Mouse (Mus musculus) kidney, embryonic 14.5 days (tissue): ENCODE data around the gene Tat. TPM values are rescaled to one million over a fixed set of nuclear protein-coding genes. Genes with fewer than 3 reads are reported as not detected.

Experiments
- ATAC-seq: fragments of 200-750 bp; cut with Nextera tagmentation; 2 replicates; pipeline ENCODE4 v1.8.0; 2017; ENCODE audit warnings: moderate number of reproducible peaks, mild to moderate bottlenecking, moderate TSS enrichment, moderate library complexity; ENCODE audit not compliant: low FRiP score, low TSS enrichment
- H3K27ac ChIP-seq: fragments of 300-500 bp; sonication (generic); 2 replicates; pipeline ENCODE4 v1.5.1; 2014; ENCODE audit warnings: low read depth, mild to moderate bottlenecking, low read length, moderate library complexity, mixed read lengths
- H3K27me3 ChIP-seq: fragments of 300-500 bp; sonication (generic); 2 replicates; pipeline ENCODE4 v1.6.1; 2014; ENCODE audit warnings: mild to moderate bottlenecking, low read length; ENCODE audit not compliant: control insufficient read depth, insufficient read depth
- H3K36me3 ChIP-seq: fragments of 300-500 bp; sonication (generic); 2 replicates; pipeline ENCODE4 v1.6.1; 2014; ENCODE audit warnings: low read length, mixed read lengths; ENCODE audit not compliant: control insufficient read depth, insufficient read depth
- H3K4me1 ChIP-seq: fragments of 300-500 bp; sonication (generic); 2 replicates; pipeline ENCODE4 v1.6.1; 2014; ENCODE audit warnings: low read length, mixed read lengths; ENCODE audit not compliant: control insufficient read depth, insufficient read depth
- H3K4me2 ChIP-seq: fragments of 300-500 bp; sonication (generic); replicated peaks from 2 replicates; pipeline ENCODE4 v1.6.1; 2014; ENCODE audit warnings: low read depth, mild to moderate bottlenecking, low read length
- H3K4me3 ChIP-seq: fragments of 300-500 bp; sonication (generic); 2 replicates; pipeline ENCODE4 v1.5.1; 2014; ENCODE audit warnings: mild to moderate bottlenecking, low read length
- H3K9ac ChIP-seq: fragments of 300-500 bp; sonication (generic); 2 replicates; pipeline ENCODE4 v1.6.1; 2014; ENCODE audit warnings: low read depth, mild to moderate bottlenecking, low read length, moderate library complexity
- H3K9me3 ChIP-seq: fragments of 300-500 bp; sonication (generic); 2 replicates; pipeline ENCODE4 v1.6.1; 2016; ENCODE audit warnings: low read length; ENCODE audit not compliant: control insufficient read depth
- WGBS: fragments of 180-500 bp; shearing (Covaris S2); extraction: QIAGEN DNeasy Blood & Tissue Kit; methylation state at CpG from one replicate; pipeline ENCODE4 v1.1.7; 2014; 5-methylcytosine and 5-hydroxymethylcytosine counted together
- polyA plus RNA-seq: library from polyadenylated mRNA; unstranded; fragments of >200 nt; fragmentation: Nextera tagmentation; extraction: Ambion mirVana; gene quantifications from 2 replicates; pipeline ENCODE4 v1.2.1, GENCODE M21; 2014

Tat gene
- polyA plus RNA-seq, 1 experiment from 2014 or later = not detected

GRCm38 (mm10) chr8:110040509-110040908, 50.3 kb downstream of the Tat start:
- ATAC-seq = no peak
- H3K9ac ChIP-seq = no peak overlapping the region
- H3K27me3 ChIP-seq = no peaks in the 10 kb centered on the region
- H3K36me3 ChIP-seq = no peaks in the 10 kb centered on the region
- H3K9me3 ChIP-seq = no peaks in the 10 kb centered on the region
- no peak overlapping the region for H3K27ac ChIP-seq
- H3K4me3 ChIP-seq = no peak overlapping the region
- no peak overlapping the region for H3K4me2 ChIP-seq
- no peaks in the 10 kb centered on the region for H3K4me1 ChIP-seq
- 76% methylated on average over 4 of the region's 4 CpGs for WGBS

Other genes with a start within 250 kb of the Tat start
- 25.3 and 38.8 TPM in 2 replicates for gene Ap1g1, start 211.9 kb upstream of the Tat start, polyA plus RNA-seq
- gene Phlpp2, start 121.9 kb upstream of the Tat start, polyA plus RNA-seq = 4.3 and 5.6 TPM in 2 replicates
- 2.1 and 4.0 TPM in 2 replicates for gene Marveld3, start 28.2 kb upstream of the Tat start, polyA plus RNA-seq
- gene Chst4, start 49.3 kb downstream of the Tat start, polyA plus RNA-seq = not detected in 2 replicates
- gene Zfp612, start 89.3 kb downstream of the Tat start, polyA plus RNA-seq = 6.9 and 7.6 TPM in 2 replicates
- not detected in 2 replicates for gene Gm21964, start 110.8 kb downstream of the Tat start, polyA plus RNA-seq
- not detected in 2 replicates for gene Gm17720, start 112.3 kb downstream of the Tat start, polyA plus RNA-seq
- 0.13 TPM in 1 of 2 replicates, not detected in the other for gene Calb2, start 177.8 kb downstream of the Tat start, polyA plus RNA-seq
- gene Cmtr2, start 225.2 kb downstream of the Tat start, polyA plus RNA-seq = 6.2 and 11.1 TPM in 2 replicates